Mouse (Mus musculus): ENCODE data around the gene Foxg1. TPM values are rescaled to one million over a fixed set of nuclear protein-coding genes. Genes with fewer than 3 reads are reported as not detected.

Foxg1 gene
- polyA plus RNA-seq, 1 experiment from 2014 or later: not detected

- H3K9ac ChIP-seq: no peak overlapping the region
- H3K4me3 ChIP-seq: no peak overlapping the region
- no peaks in the 10 kb centered on the region for H3K9me3 ChIP-seq
- WGBS: 3% methylated on average over 11 of the region's 11 CpGs
- ATAC-seq (ENCODE audit: low FRiP score, low read depth): no peak
- no peak overlapping the region for H3K27ac ChIP-seq
- H3K36me3 ChIP-seq: no peaks in the 10 kb centered on the region
- peaks cover 8% of the 10 kb centered on the region; the same call in 1 of the 2 replicates for H3K4me1 ChIP-seq
- H3K27me3 ChIP-seq (replicated peaks): peaks cover 90% of the 10 kb centered on the region
- no peak overlapping the region for H3K4me2 ChIP-seq (replicated peaks)
Observed at GRCm38 (mm10) chr12:49379446-49379845, 3.0 kb upstream of the Foxg1 start.

- ATAC-seq (ENCODE audit: low FRiP score, low read depth): no peak
- no peaks in the 10 kb centered on the region for H3K36me3 ChIP-seq
- no peaks in the 10 kb centered on the region for H3K9me3 ChIP-seq
- peaks cover 10% of the 10 kb centered on the region; the same call in 1 of the 2 replicates for H3K4me1 ChIP-seq
- H3K4me3 ChIP-seq: no peak overlapping the region
- H3K27ac ChIP-seq: no peak overlapping the region
- H3K9ac ChIP-seq: no peak overlapping the region
- peaks cover 93% of the 10 kb centered on the region for H3K27me3 ChIP-seq (replicated peaks)
- no peak overlapping the region for H3K4me2 ChIP-seq (replicated peaks)
- WGBS: 0% methylated on average over 4 of the region's 4 CpGs
Observed at GRCm38 (mm10) chr12:49380442-49380841, 2.0 kb upstream of the Foxg1 start.

GRCm38 (mm10) chr12:49381031-49381525, 1.4 kb upstream of the Foxg1 start:
- H3K4me2 ChIP-seq (replicated peaks): no peak overlapping the region
- no peak overlapping the region for H3K27ac ChIP-seq
- H3K36me3 ChIP-seq: no peaks in the 10 kb centered on the region
- no peak for ATAC-seq (ENCODE audit: low FRiP score, low read depth)
- peaks cover 93% of the 10 kb centered on the region for H3K27me3 ChIP-seq (replicated peaks)
- 4% methylated on average over 4 of the region's 4 CpGs for WGBS
- H3K4me3 ChIP-seq: no peak overlapping the region
- no peaks in the 10 kb centered on the region for H3K9me3 ChIP-seq
- H3K9ac ChIP-seq: no peak overlapping the region
- peaks cover 10% of the 10 kb centered on the region; the same call in 1 of the 2 replicates for H3K4me1 ChIP-seq

GRCm38 (mm10) chr12:49381721-49382365, 617 bp upstream of the Foxg1 start:
- no peak overlapping the region for H3K27ac ChIP-seq
- no peaks in the 10 kb centered on the region for H3K36me3 ChIP-seq
- H3K9ac ChIP-seq: no peak overlapping the region
- H3K27me3 ChIP-seq (replicated peaks): peaks cover 89% of the 10 kb centered on the region
- WGBS: under 1% methylated on average over 19 of the region's 19 CpGs
- ATAC-seq (ENCODE audit: low FRiP score, low read depth): no peak
- peaks cover 10% of the 10 kb centered on the region; the same call in 1 of the 2 replicates for H3K4me1 ChIP-seq
- no peaks in the 10 kb centered on the region for H3K9me3 ChIP-seq
- H3K4me3 ChIP-seq: no peak overlapping the region
- no peak overlapping the region for H3K4me2 ChIP-seq (replicated peaks)

- Histone ChIP-seq H3K4me3 (peak overlapping the region; percentile 27), H3K4me1 (peaks cover 10% of the 10 kb centered on the region; the same call in 1 of the 2 replicates), H3K4me2 (replicated peaks) (peak overlapping the region; percentile 51), H3K27ac (no peak overlapping the region), H3K9me3 (no peaks in the 10 kb centered on the region), H3K9ac (no peak overlapping the region), H3K27me3 (replicated peaks) (peaks cover 78% of the 10 kb centered on the region), H3K36me3 (no peaks in the 10 kb centered on the region)
- ATAC-seq (ENCODE audit: low FRiP score, low read depth): peak; percentile 87
- WGBS: under 1% methylated on average over 55 of the region's 67 CpGs
Observed at GRCm38 (mm10) chr12:49383521-49384133, 1.2 kb downstream of the Foxg1 start.

- H3K9me3 ChIP-seq: no peaks in the 10 kb centered on the region
- peak overlapping the region; percentile 51 for H3K4me2 ChIP-seq (replicated peaks)
- ATAC-seq (ENCODE audit: low FRiP score, low read depth): no peak
- H3K27ac ChIP-seq: no peak overlapping the region
- H3K27me3 ChIP-seq (replicated peaks): peaks cover 73% of the 10 kb centered on the region
- peaks cover 10% of the 10 kb centered on the region; the same call in 1 of the 2 replicates for H3K4me1 ChIP-seq
- H3K36me3 ChIP-seq: no peaks in the 10 kb centered on the region
- peak overlapping the region; percentile 13; the same call in 1 of the 2 replicates for H3K4me3 ChIP-seq
- 1% methylated on average over 65 of the region's 66 CpGs for WGBS
- no peak overlapping the region for H3K9ac ChIP-seq
Observed at GRCm38 (mm10) chr12:49384295-49384875, 1.9 kb downstream of the Foxg1 start.

- ATAC-seq (ENCODE audit: low FRiP score, low read depth): peak; percentile 22; the same call in 1 of the 2 replicates
- peaks cover 10% of the 10 kb centered on the region; the same call in 1 of the 2 replicates for H3K4me1 ChIP-seq
- WGBS: 1% methylated on average over 75 of the region's 75 CpGs
- peak within 1 kb of the TSS; percentile 27 for H3K4me3 ChIP-seq
- H3K4me2 ChIP-seq (replicated peaks): peak within 1 kb of the TSS; percentile 51
- peaks cover 72% of the 10 kb centered on the region for H3K27me3 ChIP-seq (replicated peaks)
- H3K9ac ChIP-seq: no peak within 1 kb of the TSS
- H3K27ac ChIP-seq: no peak within 1 kb of the TSS
- no peaks in the 10 kb centered on the region for H3K9me3 ChIP-seq
- no peaks in the 10 kb centered on the region for H3K36me3 ChIP-seq
Observed at GRCm38 (mm10) chr12:49384876-49385630, 2.6 kb downstream of the Foxg1 start, which contains the start of gene Gm43517. Gm43517 (plus strand) TSS chr12:49385174.

- Histone ChIP-seq H3K4me3 (no peak overlapping the region), H3K9ac (no peak overlapping the region), H3K27me3 (replicated peaks) (peaks cover 70% of the 10 kb centered on the region), H3K9me3 (no peaks in the 10 kb centered on the region), H3K27ac (no peak overlapping the region), H3K4me1 (peaks cover 10% of the 10 kb centered on the region; the same call in 1 of the 2 replicates), H3K36me3 (no peaks in the 10 kb centered on the region), H3K4me2 (replicated peaks) (no peak overlapping the region)
- ATAC-seq (ENCODE audit: low FRiP score, low read depth): peak; percentile 7; the same call in 1 of the 2 replicates
- WGBS: under 1% methylated on average over 23 of the region's 23 CpGs
Observed at GRCm38 (mm10) chr12:49385631-49385990, 3.2 kb downstream of the Foxg1 start.

GRCm38 (mm10) chr12:49386081-49386805, 3.8 kb downstream of the Foxg1 start:
- peaks cover 10% of the 10 kb centered on the region; the same call in 1 of the 2 replicates for H3K4me1 ChIP-seq
- H3K9ac ChIP-seq: no peak overlapping the region
- no peak overlapping the region for H3K27ac ChIP-seq
- WGBS: 12% methylated on average over 10 of the region's 10 CpGs
- no peaks in the 10 kb centered on the region for H3K36me3 ChIP-seq
- no peak for ATAC-seq (ENCODE audit: low FRiP score, low read depth)
- H3K4me3 ChIP-seq: no peak overlapping the region
- H3K9me3 ChIP-seq: no peaks in the 10 kb centered on the region
- peaks cover 74% of the 10 kb centered on the region for H3K27me3 ChIP-seq (replicated peaks)
- H3K4me2 ChIP-seq (replicated peaks): no peak overlapping the region

GRCm38 (mm10) chr12:49387856-49388598, 5.6 kb downstream of the Foxg1 start:
- 4% methylated on average over 2 of the region's 2 CpGs for WGBS
- no peak for ATAC-seq (ENCODE audit: low FRiP score, low read depth)
- Histone ChIP-seq H3K9ac (no peak overlapping the region), H3K27me3 (replicated peaks) (peaks cover 74% of the 10 kb centered on the region), H3K27ac (no peak overlapping the region), H3K9me3 (no peaks in the 10 kb centered on the region), H3K36me3 (no peaks in the 10 kb centered on the region), H3K4me2 (replicated peaks) (no peak overlapping the region), H3K4me3 (no peak overlapping the region), H3K4me1 (peaks cover 9% of the 10 kb centered on the region; the same call in 1 of the 2 replicates)

- H3K36me3 ChIP-seq: no peaks in the 10 kb centered on the region
- no peak for ATAC-seq (ENCODE audit: low FRiP score, low read depth)
- no peak overlapping the region for H3K9ac ChIP-seq
- no peak overlapping the region for H3K27ac ChIP-seq
- H3K4me2 ChIP-seq (replicated peaks): no peak overlapping the region
- 0 out of 2 replicates have a peak, but pooled peaks cover under 1% of the 10 kb centered on the region for H3K4me1 ChIP-seq
- H3K9me3 ChIP-seq: no peaks in the 10 kb centered on the region
- no peak overlapping the region for H3K4me3 ChIP-seq
- WGBS: under 1% methylated on average over 5 of the region's 5 CpGs
- H3K27me3 ChIP-seq (replicated peaks): peaks cover 68% of the 10 kb centered on the region
Observed at GRCm38 (mm10) chr12:49389666-49390065, 7.2 kb downstream of the Foxg1 start.
